Mouse (Mus musculus) stomach, embryonic 16.5 days (tissue): ENCODE results near the gene Rtn4rl2. TPM values are rescaled to one million over a fixed set of nuclear protein-coding genes. Genes with fewer than 3 reads are reported as not detected.

Experiments
- ATAC-seq: fragments of 200-750 bp; cut with Nextera tagmentation; 2 replicates; pipeline ENCODE4 v1.8.0; 2017; ENCODE audit warnings: moderate number of reproducible peaks, moderate TSS enrichment; ENCODE audit not compliant: insufficient read depth, low FRiP score
- H3K27ac ChIP-seq: fragments of 300-500 bp; sonication (generic); 2 replicates; pipeline ENCODE4 v1.5.1; 2014; ENCODE audit warnings: low read length
- H3K27me3 ChIP-seq: fragments of 300-500 bp; sonication (generic); 2 replicates; pipeline ENCODE4 v1.6.1; 2014; ENCODE audit warnings: low read length, control low read depth, mixed read lengths; ENCODE audit not compliant: control insufficient read depth, insufficient read depth
- H3K36me3 ChIP-seq: fragments of 300-500 bp; sonication (generic); 2 replicates; pipeline ENCODE4 v1.6.1; 2014; ENCODE audit warnings: low read length; ENCODE audit not compliant: control insufficient read depth, insufficient read depth
- H3K4me1 ChIP-seq: fragments of 300-500 bp; sonication (generic); 2 replicates; pipeline ENCODE4 v1.6.1; 2014; ENCODE audit warnings: low read length, control low read depth, mixed read lengths; ENCODE audit not compliant: control insufficient read depth, insufficient read depth
- H3K4me2 ChIP-seq: fragments of 300-500 bp; sonication (generic); 2 replicates; pipeline ENCODE4 v1.6.1; 2014; ENCODE audit warnings: low read depth, low read length, mixed read lengths
- H3K4me3 ChIP-seq: fragments of 300-500 bp; sonication (generic); replicated peaks from 2 replicates; pipeline ENCODE4 v1.5.1; 2014; ENCODE audit warnings: mild to moderate bottlenecking, low read length
- H3K9ac ChIP-seq: fragments of 300-500 bp; sonication (generic); 2 replicates; pipeline ENCODE4 v1.6.1; 2014; ENCODE audit warnings: low read length
- H3K9me3 ChIP-seq: fragments of 300-500 bp; sonication (generic); replicated peaks from 2 replicates; pipeline ENCODE4 v1.6.1; 2016; ENCODE audit warnings: low read length, control low read depth; ENCODE audit not compliant: control insufficient read depth
- WGBS: fragments of 180-500 bp; shearing (Covaris S2); extraction: QIAGEN DNeasy Blood & Tissue Kit; methylation state at CpG from one replicate; pipeline ENCODE4 v1.1.7; 2014; 5-methylcytosine and 5-hydroxymethylcytosine counted together
- polyA plus RNA-seq: library from polyadenylated mRNA; unstranded; fragments of >200 nt; fragmentation: Nextera tagmentation; extraction: Ambion mirVana; gene quantifications from 2 replicates; pipeline ENCODE4 v1.2.1, GENCODE M21; 2015

Rtn4rl2 gene
- polyA plus RNA-seq, 1 experiment from 2014 or later = 0.37 TPM

DNA sequence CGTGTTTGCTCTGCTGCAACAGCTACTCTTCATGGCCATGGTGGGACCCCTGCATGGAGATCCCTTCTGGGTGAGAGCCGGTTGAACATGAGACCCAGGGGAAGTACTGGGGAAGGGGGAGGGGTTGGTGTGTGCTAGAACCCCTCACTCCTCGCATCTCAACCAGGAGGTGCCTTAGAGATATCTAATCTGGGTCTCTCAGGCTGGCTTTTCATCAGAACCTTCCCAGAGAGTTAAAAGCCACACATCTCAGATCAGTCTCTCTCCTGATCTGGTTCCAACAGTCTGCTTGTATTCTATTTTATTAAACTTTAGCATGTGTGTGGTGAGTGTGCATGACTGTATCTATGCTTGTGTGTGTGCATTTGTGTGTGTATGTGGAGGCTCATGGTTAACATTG is 25.1 kb downstream of the Rtn4rl2 start:
- H3K4me1 ChIP-seq = no peaks in the 10 kb centered on the region; the same call in 1 of the 2 replicates
- H3K4me2 ChIP-seq = no peak overlapping the region
- no peak overlapping the region for H3K4me3 ChIP-seq
- no peak overlapping the region for H3K9ac ChIP-seq
- H3K36me3 ChIP-seq = 0 out of 2 replicates have a peak, but pooled peaks cover 3% of the 10 kb centered on the region
- H3K27ac ChIP-seq = no peak overlapping the region
- H3K27me3 ChIP-seq = peaks cover 3% of the 10 kb centered on the region; the same call in 1 of the 2 replicates
- 94% methylated on average over 3 of the region's 3 CpGs for WGBS
- ATAC-seq = no peak
- H3K9me3 ChIP-seq = no peaks in the 10 kb centered on the region

DNA sequence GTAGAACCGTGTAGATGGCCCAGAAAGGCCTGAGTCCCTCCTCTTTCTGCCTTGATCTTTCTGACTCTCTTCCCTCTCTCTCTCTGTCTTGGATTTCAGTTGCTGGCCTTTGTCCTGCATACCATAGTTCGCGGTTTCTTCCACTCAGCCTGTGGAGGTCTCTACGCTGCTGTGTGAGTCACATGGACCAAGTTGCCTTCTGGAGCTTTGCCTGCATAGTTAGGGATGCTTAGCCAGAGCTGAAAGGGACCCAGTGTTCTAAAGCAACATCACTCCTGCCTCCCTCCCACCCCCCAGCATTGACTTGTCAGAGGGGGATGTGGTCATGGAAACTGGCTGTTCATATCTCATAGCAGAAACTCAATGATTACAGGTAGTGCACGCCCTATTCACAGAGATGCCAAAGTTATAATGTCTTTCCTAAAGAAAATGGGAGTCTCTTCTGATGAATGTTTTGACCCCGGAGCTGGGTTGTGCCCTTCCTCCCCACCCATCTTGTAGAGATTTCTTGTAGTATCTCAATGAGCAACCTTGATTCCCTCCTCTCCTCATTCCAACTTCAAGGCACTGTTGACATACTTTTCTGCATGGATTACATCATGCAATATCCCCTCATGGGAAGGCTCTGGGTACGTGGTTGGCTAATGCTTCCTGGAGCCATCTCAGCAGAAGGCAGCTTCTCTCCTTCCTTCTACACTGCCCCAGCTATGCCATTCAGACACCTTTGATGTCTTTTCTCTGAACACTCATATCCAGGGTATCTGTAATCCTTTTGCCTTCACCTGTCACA is 26.3 kb downstream of the Rtn4rl2 start:
- no peak overlapping the region for H3K9ac ChIP-seq
- 84% methylated on average over 7 of the region's 7 CpGs for WGBS
- H3K36me3 ChIP-seq = 0 out of 2 replicates have a peak, but pooled peaks cover 3% of the 10 kb centered on the region
- H3K4me3 ChIP-seq = no peak overlapping the region
- no peaks in the 10 kb centered on the region for H3K27me3 ChIP-seq
- H3K27ac ChIP-seq = no peak overlapping the region
- no peak overlapping the region for H3K4me2 ChIP-seq
- no peaks in the 10 kb centered on the region for H3K9me3 ChIP-seq
- no peak for ATAC-seq
- H3K4me1 ChIP-seq = no peaks in the 10 kb centered on the region

DNA sequence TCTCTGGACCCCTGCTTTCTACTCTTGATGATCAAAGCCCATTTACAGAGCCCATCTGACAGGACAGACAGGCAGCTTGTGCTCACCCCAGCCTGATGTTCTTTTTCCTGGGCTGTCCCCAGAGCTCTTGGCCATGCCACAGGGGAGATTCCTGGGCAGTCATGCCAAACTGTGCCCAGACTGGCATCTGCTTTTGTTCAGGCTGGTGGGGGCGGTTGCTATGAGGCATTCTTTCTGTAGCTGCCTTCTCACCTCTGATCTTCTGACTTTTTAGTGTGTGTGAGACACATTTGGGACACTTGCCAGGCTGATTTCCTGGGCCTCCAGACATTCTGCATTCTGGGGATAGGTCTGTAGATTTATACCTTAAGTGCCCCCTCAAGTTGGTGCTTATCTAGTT is 28.0 kb downstream of the Rtn4rl2 start:
- Histone ChIP-seq H3K9ac (no peak overlapping the region), H3K4me1 (no peaks in the 10 kb centered on the region), H3K4me2 (no peak overlapping the region), H3K36me3 (0 out of 2 replicates have a peak, but pooled peaks cover 3% of the 10 kb centered on the region), H3K27me3 (no peaks in the 10 kb centered on the region), H3K9me3 (no peaks in the 10 kb centered on the region), H3K4me3 (no peak overlapping the region), H3K27ac (no peak overlapping the region)
- WGBS = 94% methylated on average over 1 of the region's 1 CpGs
- ATAC-seq = no peak

DNA sequence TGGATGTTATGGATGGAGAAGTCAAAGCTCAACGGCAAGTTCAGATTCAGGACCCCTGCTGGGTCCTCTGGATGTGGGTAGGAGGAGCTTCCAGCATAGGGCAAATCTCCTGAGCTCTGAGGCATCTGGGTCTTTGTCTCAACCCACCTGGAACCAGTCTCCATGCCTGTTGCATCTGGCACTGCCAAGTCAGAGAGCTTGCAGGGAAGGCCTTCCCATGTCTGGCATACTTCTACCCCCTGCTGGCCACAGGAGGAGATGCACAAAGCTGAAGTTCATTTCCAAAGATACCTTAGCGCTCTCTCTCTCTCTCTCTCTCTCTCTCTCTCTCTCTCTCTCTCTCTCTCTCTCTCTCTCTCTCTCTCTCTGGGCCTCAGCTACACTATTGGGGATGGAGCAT is 30.8 kb downstream of the Rtn4rl2 start:
- no peak overlapping the region for H3K4me3 ChIP-seq
- H3K9ac ChIP-seq = no peak overlapping the region
- ATAC-seq = peak; percentile 46; the same call in 1 of the 2 replicates
- no peaks in the 10 kb centered on the region for H3K27me3 ChIP-seq
- no peaks in the 10 kb centered on the region for H3K9me3 ChIP-seq
- 0 out of 2 replicates have a peak, but pooled peaks cover 3% of the 10 kb centered on the region for H3K36me3 ChIP-seq
- H3K4me2 ChIP-seq = no peak overlapping the region
- H3K4me1 ChIP-seq = 0 out of 2 replicates have a peak, but pooled peaks cover 9% of the 10 kb centered on the region
- 69% methylated on average over 2 of the region's 2 CpGs for WGBS
- H3K27ac ChIP-seq = no peak overlapping the region

DNA sequence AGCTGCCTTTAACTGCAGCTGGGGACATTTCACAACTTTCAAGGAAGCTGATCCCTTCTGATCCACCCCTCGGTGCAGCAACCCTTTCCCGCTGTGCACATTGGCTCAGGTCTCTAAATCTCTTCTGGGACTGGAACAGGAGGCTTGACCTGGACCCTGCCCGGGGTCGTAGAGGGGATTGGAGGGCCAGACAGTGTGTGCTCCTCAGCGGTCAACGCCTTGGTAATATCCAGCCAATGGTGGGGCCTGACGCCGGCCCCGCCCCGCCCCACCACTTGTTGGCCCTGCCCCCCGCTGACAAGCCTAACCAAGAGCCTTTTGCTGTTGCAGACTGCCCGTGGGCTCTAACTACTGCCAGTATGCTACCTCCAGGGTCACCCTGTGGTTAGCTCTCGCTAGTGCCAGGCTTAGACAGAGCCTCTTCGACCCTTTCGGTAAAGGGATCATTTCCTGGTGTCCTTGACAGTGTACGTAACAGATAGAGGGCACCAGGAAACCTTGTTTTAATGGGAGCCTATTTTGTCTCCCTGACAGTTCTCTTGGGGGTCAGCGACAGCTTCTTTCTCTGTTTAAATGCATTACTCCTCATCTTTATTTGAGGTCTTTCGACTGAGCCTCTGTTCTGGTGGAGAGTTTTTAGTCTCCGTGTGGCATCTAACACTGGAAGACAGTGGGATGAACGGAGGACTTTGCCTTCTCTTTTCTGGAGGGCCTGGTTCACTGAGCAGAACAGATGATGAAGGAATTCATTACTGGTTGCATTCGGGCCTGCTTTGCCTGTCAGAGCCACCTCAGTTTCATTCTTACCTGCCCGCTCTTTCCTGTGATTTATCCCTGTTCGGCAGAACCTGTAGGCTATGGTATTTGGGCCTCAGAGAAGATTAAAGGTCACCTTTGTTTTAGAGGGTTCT is 35.1 kb downstream of the Rtn4rl2 start:
- ATAC-seq = peak; percentile 84; the same call in 1 of the 2 replicates
- Histone ChIP-seq H3K27me3 (no peaks in the 10 kb centered on the region), H3K4me2 (peak overlapping the region; percentile 38), H3K27ac (peak overlapping the region; percentile 53; the same call in 1 of the 2 replicates), H3K9me3 (no peaks in the 10 kb centered on the region), H3K4me1 (peaks cover 16% of the 10 kb centered on the region), H3K36me3 (no peaks in the 10 kb centered on the region), H3K9ac (0 out of 2 replicates have a peak overlapping the region, but pooled peaks have one; percentile 44), H3K4me3 (peak overlapping the region; percentile 13)
- WGBS = 38% methylated on average over 23 of the region's 23 CpGs

DNA sequence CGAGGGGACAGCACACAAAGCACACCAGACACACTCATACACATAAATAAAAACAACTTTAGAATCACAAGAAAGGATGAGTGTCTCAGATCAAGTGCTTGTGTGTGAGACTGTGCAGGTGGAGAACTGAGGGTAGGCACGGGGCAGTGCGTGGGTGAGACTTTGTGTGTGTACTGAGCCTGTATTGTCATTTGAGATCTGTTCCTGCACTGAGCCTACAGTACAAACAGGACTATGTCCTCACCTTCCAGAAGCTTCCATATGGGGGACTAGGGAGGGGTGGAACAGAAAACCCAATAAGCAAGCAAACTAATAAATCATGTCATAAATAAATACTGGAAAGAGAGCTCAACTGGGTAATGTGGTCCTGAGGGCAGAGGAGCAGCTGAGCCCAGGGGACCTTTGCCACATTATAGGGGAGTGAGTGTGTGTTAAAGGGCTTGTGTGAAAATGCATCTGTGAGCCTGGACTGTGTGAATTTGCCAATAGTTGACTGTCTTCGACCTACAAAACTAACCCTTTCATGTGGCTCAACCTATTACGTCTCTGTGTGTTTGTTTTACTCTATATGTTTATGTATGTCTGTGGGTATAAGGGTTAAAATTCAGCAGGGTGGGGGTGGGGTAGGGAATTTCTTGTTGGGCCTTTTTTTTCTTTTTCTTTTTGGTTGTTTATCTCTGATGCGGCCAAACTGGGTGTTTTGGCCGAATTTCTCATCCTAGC is 35.9 kb downstream of the Rtn4rl2 start:
- Histone ChIP-seq H3K4me2 (peak overlapping the region; percentile 38), H3K4me3 (peak overlapping the region; percentile 13; the same call in 1 of the 2 replicates), H3K9me3 (no peaks in the 10 kb centered on the region), H3K27me3 (no peaks in the 10 kb centered on the region), H3K4me1 (peaks cover 16% of the 10 kb centered on the region), H3K9ac (no peak overlapping the region), H3K27ac (peak overlapping the region; percentile 53), H3K36me3 (no peaks in the 10 kb centered on the region)
- 41% methylated on average over 7 of the region's 7 CpGs for WGBS
- ATAC-seq = peak; percentile 38; the same call in 1 of the 2 replicates

DNA sequence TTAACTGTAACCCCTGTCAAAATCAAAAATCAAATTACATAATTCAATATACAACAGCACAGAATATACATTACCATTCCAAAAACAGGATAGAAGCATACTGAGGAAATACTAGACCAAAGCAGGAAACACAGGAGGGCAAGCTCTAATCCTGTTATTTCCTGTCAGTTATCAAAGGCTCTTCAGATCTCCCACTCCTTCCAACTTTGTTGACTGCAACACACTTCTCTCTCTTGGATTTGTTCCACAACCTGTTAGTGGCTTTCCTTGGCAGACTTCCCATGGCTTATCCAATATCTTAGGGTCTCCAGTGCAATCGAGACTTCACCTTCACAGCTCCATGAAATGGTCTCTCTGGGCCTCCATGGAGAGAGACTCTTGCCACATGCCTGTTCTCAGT is 41.3 kb downstream of the Rtn4rl2 start:
- no peak overlapping the region for H3K9ac ChIP-seq
- H3K36me3 ChIP-seq = no peaks in the 10 kb centered on the region
- no peak overlapping the region for H3K27ac ChIP-seq
- no peak overlapping the region for H3K4me2 ChIP-seq
- H3K9me3 ChIP-seq = no peaks in the 10 kb centered on the region
- H3K4me3 ChIP-seq = no peak overlapping the region
- no peak for ATAC-seq
- peaks cover 19% of the 10 kb centered on the region for H3K4me1 ChIP-seq
- no peaks in the 10 kb centered on the region for H3K27me3 ChIP-seq
- WGBS = 89% methylated on average over 1 of the region's 1 CpGs

DNA sequence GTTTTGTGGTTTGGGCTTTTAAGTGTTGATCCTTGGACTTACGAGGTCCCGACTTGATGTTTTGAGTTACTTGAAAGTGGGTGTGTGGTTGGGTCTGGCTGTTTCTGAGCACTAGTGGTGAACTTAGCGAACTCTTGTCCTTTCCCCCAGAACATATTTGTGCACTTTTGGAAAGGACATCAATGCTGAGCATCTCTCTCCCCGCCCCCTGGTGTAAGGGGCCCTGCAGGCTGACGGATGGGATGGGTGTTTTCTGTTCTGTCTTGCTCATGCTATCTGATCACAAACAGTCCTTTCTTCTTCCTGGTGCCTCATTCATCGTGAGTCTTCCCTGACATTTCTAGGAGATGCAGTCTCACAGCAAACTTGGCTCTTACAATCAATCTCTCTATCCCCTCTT is 42.9 kb downstream of the Rtn4rl2 start:
- no peaks in the 10 kb centered on the region; the same call in 1 of the 2 replicates for H3K27me3 ChIP-seq
- WGBS = 71% methylated on average over 6 of the region's 6 CpGs
- no peaks in the 10 kb centered on the region for H3K9me3 ChIP-seq
- peaks cover 22% of the 10 kb centered on the region for H3K4me1 ChIP-seq
- H3K9ac ChIP-seq = no peak overlapping the region
- ATAC-seq = no peak
- H3K4me2 ChIP-seq = no peak overlapping the region
- H3K36me3 ChIP-seq = no peaks in the 10 kb centered on the region
- no peak overlapping the region for H3K27ac ChIP-seq
- no peak overlapping the region for H3K4me3 ChIP-seq
